Mouse (Mus musculus): Measurements from ENCODE around the gene Ppp1r1a. TPM values are rescaled to one million over a fixed set of nuclear protein-coding genes. Genes with fewer than 3 reads are reported as not detected.

The Ppp1r1a gene
- polyA plus RNA-seq, 1 experiment from 2014 or later = 62.7 TPM

- Histone ChIP-seq H3K36me3 (ENCODE audit: control insufficient read depth, insufficient read depth, low read length) (peaks cover 1% of the 10 kb centered on the region; the same call in 1 of the 2 replicates), H3K27me3 (ENCODE audit: control insufficient read depth, insufficient read depth, low read length) (no peaks in the 10 kb centered on the region), H3K27ac (ENCODE audit: low read depth, low read length) (peak overlapping the region; percentile 96), H3K4me1 (ENCODE audit: control insufficient read depth, insufficient read depth, low read length) (peaks cover 66% of the 10 kb centered on the region), H3K9me3 (ENCODE audit: control insufficient read depth, low read length) (no peaks in the 10 kb centered on the region), H3K9ac (ENCODE audit: low read length) (peak overlapping the region; percentile 60), H3K4me3 (ENCODE audit: low read depth, low read length) (no peak overlapping the region), H3K4me2 (peak overlapping the region; percentile 23)
- peak; percentile 79 for ATAC-seq (ENCODE audit: low FRiP score)
- DNase-seq (ENCODE audit: low spot score, missing footprints) = peak; percentile 93
- WGBS = 11% methylated on average over 4 of the region's 4 CpGs
Measured at GRCm38 (mm10) chr15:103519386-103520378, 18.1 kb downstream of the Ppp1r1a start.

- 4% methylated on average over 5 of the region's 5 CpGs for WGBS
- no peak overlapping the region for H3K4me3 ChIP-seq (ENCODE audit: low read depth, low read length)
- peaks cover 71% of the 10 kb centered on the region for H3K4me1 ChIP-seq (ENCODE audit: control insufficient read depth, insufficient read depth, low read length)
- H3K9ac ChIP-seq (ENCODE audit: low read length) = peak overlapping the region; percentile 32; the same call in 1 of the 2 replicates
- peak overlapping the region; percentile 96 for H3K27ac ChIP-seq (ENCODE audit: low read depth, low read length)
- peak; percentile 78 for ATAC-seq (ENCODE audit: low FRiP score)
- peak overlapping the region; percentile 23 for H3K4me2 ChIP-seq
- H3K27me3 ChIP-seq (ENCODE audit: control insufficient read depth, insufficient read depth, low read length) = no peaks in the 10 kb centered on the region
- no peaks in the 10 kb centered on the region for H3K36me3 ChIP-seq (ENCODE audit: control insufficient read depth, insufficient read depth, low read length)
- DNase-seq (ENCODE audit: low spot score, missing footprints) = peak; percentile 95
- H3K9me3 ChIP-seq (ENCODE audit: control insufficient read depth, low read length) = no peaks in the 10 kb centered on the region
Measured at GRCm38 (mm10) chr15:103518600-103519385, 19.0 kb downstream of the Ppp1r1a start.

- peak overlapping the region; percentile 49 for H3K4me2 ChIP-seq
- no peaks in the 10 kb centered on the region for H3K27me3 ChIP-seq (ENCODE audit: control insufficient read depth, insufficient read depth, low read length)
- no peaks in the 10 kb centered on the region for H3K9me3 ChIP-seq (ENCODE audit: control insufficient read depth, low read length)
- 0 out of 2 replicates have a peak overlapping the region, but pooled peaks have one; percentile 24 for H3K4me3 ChIP-seq (ENCODE audit: low read depth, low read length)
- WGBS = 26% methylated on average over 3 of the region's 3 CpGs
- DNase-seq (ENCODE audit: low spot score, missing footprints) (no peak), ATAC-seq (ENCODE audit: low FRiP score) (no peak)
- H3K27ac ChIP-seq (ENCODE audit: low read depth, low read length) = peak overlapping the region; percentile 37; the same call in 1 of the 2 replicates
- H3K9ac ChIP-seq (ENCODE audit: low read length) = peak overlapping the region; percentile 59
- H3K36me3 ChIP-seq (ENCODE audit: control insufficient read depth, insufficient read depth, low read length) = no peaks in the 10 kb centered on the region
- H3K4me1 ChIP-seq (ENCODE audit: control insufficient read depth, insufficient read depth, low read length) = peaks cover 55% of the 10 kb centered on the region
Measured at GRCm38 (mm10) chr15:103514914-103515313, 22.9 kb downstream of the Ppp1r1a start.

- peak overlapping the region; percentile 24; the same call in 1 of the 2 replicates for H3K4me3 ChIP-seq (ENCODE audit: low read depth, low read length)
- peaks cover 47% of the 10 kb centered on the region for H3K4me1 ChIP-seq (ENCODE audit: control insufficient read depth, insufficient read depth, low read length)
- DNase-seq (ENCODE audit: low spot score, missing footprints) = peak; percentile 96
- no peaks in the 10 kb centered on the region for H3K9me3 ChIP-seq (ENCODE audit: control insufficient read depth, low read length)
- peak overlapping the region; percentile 44; the same call in 1 of the 2 replicates for H3K9ac ChIP-seq (ENCODE audit: low read length)
- ATAC-seq (ENCODE audit: low FRiP score) = peak; percentile 92
- H3K36me3 ChIP-seq (ENCODE audit: control insufficient read depth, insufficient read depth, low read length) = no peaks in the 10 kb centered on the region
- H3K4me2 ChIP-seq = peak overlapping the region; percentile 49
- no peaks in the 10 kb centered on the region for H3K27me3 ChIP-seq (ENCODE audit: control insufficient read depth, insufficient read depth, low read length)
- WGBS = 3% methylated on average over 10 of the region's 10 CpGs
- H3K27ac ChIP-seq (ENCODE audit: low read depth, low read length) = peak overlapping the region; percentile 51
Measured at GRCm38 (mm10) chr15:103514119-103514518, 23.7 kb downstream of the Ppp1r1a start.

GRCm38 (mm10) chr15:103513621-103514031, 24.2 kb downstream of the Ppp1r1a start:
- Histone ChIP-seq H3K9ac (ENCODE audit: low read length) (peak overlapping the region; percentile 44; the same call in 1 of the 2 replicates), H3K27me3 (ENCODE audit: control insufficient read depth, insufficient read depth, low read length) (no peaks in the 10 kb centered on the region), H3K4me3 (ENCODE audit: low read depth, low read length) (no peak overlapping the region), H3K27ac (ENCODE audit: low read depth, low read length) (peak overlapping the region; percentile 51), H3K9me3 (ENCODE audit: control insufficient read depth, low read length) (no peaks in the 10 kb centered on the region), H3K4me2 (peak overlapping the region; percentile 49), H3K4me1 (ENCODE audit: control insufficient read depth, insufficient read depth, low read length) (peaks cover 42% of the 10 kb centered on the region), H3K36me3 (ENCODE audit: control insufficient read depth, insufficient read depth, low read length) (no peaks in the 10 kb centered on the region)
- peak; percentile 91 for DNase-seq (ENCODE audit: low spot score, missing footprints)
- ATAC-seq (ENCODE audit: low FRiP score) = peak; percentile 38
- 10% methylated on average over 7 of the region's 7 CpGs for WGBS

GRCm38 (mm10) chr15:103511652-103512051, 26.2 kb downstream of the Ppp1r1a start:
- Histone ChIP-seq H3K4me2 (no peak overlapping the region), H3K9me3 (ENCODE audit: control insufficient read depth, low read length) (no peaks in the 10 kb centered on the region), H3K4me1 (ENCODE audit: control insufficient read depth, insufficient read depth, low read length) (peaks cover 31% of the 10 kb centered on the region), H3K4me3 (ENCODE audit: low read depth, low read length) (no peak overlapping the region), H3K9ac (ENCODE audit: low read length) (no peak overlapping the region), H3K27ac (ENCODE audit: low read depth, low read length) (no peak overlapping the region), H3K36me3 (ENCODE audit: control insufficient read depth, insufficient read depth, low read length) (no peaks in the 10 kb centered on the region), H3K27me3 (ENCODE audit: control insufficient read depth, insufficient read depth, low read length) (no peaks in the 10 kb centered on the region)
- DNase-seq (ENCODE audit: low spot score, missing footprints) (no peak), ATAC-seq (ENCODE audit: low FRiP score) (no peak)
- 59% methylated on average over 1 of the region's 1 CpGs for WGBS

- H3K36me3 ChIP-seq (ENCODE audit: control insufficient read depth, insufficient read depth, low read length) = no peaks in the 10 kb centered on the region
- no peak overlapping the region for H3K4me2 ChIP-seq
- ATAC-seq (ENCODE audit: low FRiP score) (no peak), DNase-seq (ENCODE audit: low spot score, missing footprints) (no peak)
- H3K9ac ChIP-seq (ENCODE audit: low read length) = no peak overlapping the region
- H3K4me1 ChIP-seq (ENCODE audit: control insufficient read depth, insufficient read depth, low read length) = peaks cover 11% of the 10 kb centered on the region
- H3K27ac ChIP-seq (ENCODE audit: low read depth, low read length) = no peak overlapping the region
- no peaks in the 10 kb centered on the region for H3K27me3 ChIP-seq (ENCODE audit: control insufficient read depth, insufficient read depth, low read length)
- 58% methylated on average over 3 of the region's 3 CpGs for WGBS
- no peaks in the 10 kb centered on the region for H3K9me3 ChIP-seq (ENCODE audit: control insufficient read depth, low read length)
- no peak overlapping the region for H3K4me3 ChIP-seq (ENCODE audit: low read depth, low read length)
Measured at GRCm38 (mm10) chr15:103509317-103509716, 28.5 kb downstream of the Ppp1r1a start.

- Histone ChIP-seq H3K27ac (ENCODE audit: low read depth, low read length) (no peak overlapping the region), H3K27me3 (ENCODE audit: control insufficient read depth, insufficient read depth, low read length) (peaks cover 4% of the 10 kb centered on the region; the same call in 1 of the 2 replicates), H3K9ac (ENCODE audit: low read length) (peak overlapping the region; percentile 84), H3K4me2 (peak overlapping the region; percentile 94), H3K4me3 (ENCODE audit: low read depth, low read length) (peak overlapping the region; percentile 63), H3K36me3 (ENCODE audit: control insufficient read depth, insufficient read depth, low read length) (no peaks in the 10 kb centered on the region), H3K4me1 (ENCODE audit: control insufficient read depth, insufficient read depth, low read length) (peaks cover 7% of the 10 kb centered on the region), H3K9me3 (ENCODE audit: control insufficient read depth, low read length) (no peaks in the 10 kb centered on the region)
- DNase-seq (ENCODE audit: low spot score, missing footprints) (peak; percentile 83), ATAC-seq (ENCODE audit: low FRiP score) (peak; percentile 51; the same call in 1 of the 2 replicates)
- 57% methylated on average over 12 of the region's 12 CpGs for WGBS
Measured at GRCm38 (mm10) chr15:103503660-103504059, 34.1 kb downstream of the Ppp1r1a start.

Data from midbrain, embryonic 11.5 days (tissue).